Mouse (Mus musculus) embryonic facial prominence, embryonic 10.5 days (tissue): ENCODE measurements around the gene Madd. TPM values are rescaled to one million over a fixed set of nuclear protein-coding genes. Genes with fewer than 3 reads are reported as not detected.

Source experiments
- DNase-seq: peaks from one replicate; pipeline ENCODE4 v3.0.0-alpha.2; 2017; ENCODE audit warnings: low spot score
- H3K27ac ChIP-seq: fragments of 300-500 bp; sonication (generic); replicated peaks from 2 replicates; pipeline ENCODE4 v1.5.1; 2016; ENCODE audit warnings: mild to moderate bottlenecking
- H3K27me3 ChIP-seq: fragments of 300-500 bp; sonication (generic); replicated peaks from 2 replicates; pipeline ENCODE4 v1.6.1; 2016; ENCODE audit warnings: low read depth, mild to moderate bottlenecking; ENCODE audit not compliant: poor library complexity, severe bottlenecking
- H3K36me3 ChIP-seq: fragments of 300-500 bp; sonication (generic); replicated peaks from 2 replicates; pipeline ENCODE4 v1.6.1; 2016; ENCODE audit warnings: mild to moderate bottlenecking, moderate library complexity
- H3K4me1 ChIP-seq: fragments of 300-500 bp; sonication (generic); 2 replicates; pipeline ENCODE4 v1.6.1; 2016
- H3K4me3 ChIP-seq: fragments of 300-500 bp; sonication (generic); 2 replicates; pipeline ENCODE4 v1.5.1; 2016; ENCODE audit warnings: mild to moderate bottlenecking, moderate library complexity
- H3K9me3 ChIP-seq: fragments of 300-500 bp; sonication (generic); 2 replicates; pipeline ENCODE4 v1.6.1; 2016; ENCODE audit warnings: mild to moderate bottlenecking
- WGBS: fragments of 180-500 bp; shearing (Covaris S2); methylation state at CpG from one replicate; pipeline ENCODE4 v1.1.7; 2016; 5-methylcytosine and 5-hydroxymethylcytosine counted together
- polyA plus RNA-seq: library from polyadenylated mRNA; unstranded; fragments of >200 nt; fragmentation: Nextera tagmentation; extraction: Ambion mirVana; gene quantifications from 2 replicates; pipeline ENCODE4 v1.2.1, GENCODE M21; 2016

Gene Madd
- polyA plus RNA-seq, 1 experiment from 2014 or later: 12.1 TPM

DNA sequence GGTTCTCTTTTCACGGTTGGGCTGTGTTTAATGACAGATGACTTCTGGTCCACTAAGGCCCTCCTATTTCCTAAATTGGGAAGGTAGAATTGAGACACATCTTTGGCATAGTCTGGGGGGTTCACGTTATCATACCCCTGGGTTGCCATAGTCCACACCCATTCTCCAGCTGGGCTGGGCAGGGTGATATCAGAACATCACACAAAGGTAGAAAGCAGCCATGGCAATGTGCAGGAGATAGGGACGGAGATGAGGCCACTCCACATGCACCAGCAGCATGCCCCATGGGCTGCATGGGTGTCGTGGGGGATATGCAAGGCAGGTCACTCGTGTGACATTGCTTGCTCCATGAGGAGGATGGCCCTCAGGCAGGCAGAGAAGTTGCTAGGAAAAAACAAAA lies 20.1 kb downstream of the Madd start:
- 85% methylated on average over 5 of the region's 5 CpGs for WGBS

DNA sequence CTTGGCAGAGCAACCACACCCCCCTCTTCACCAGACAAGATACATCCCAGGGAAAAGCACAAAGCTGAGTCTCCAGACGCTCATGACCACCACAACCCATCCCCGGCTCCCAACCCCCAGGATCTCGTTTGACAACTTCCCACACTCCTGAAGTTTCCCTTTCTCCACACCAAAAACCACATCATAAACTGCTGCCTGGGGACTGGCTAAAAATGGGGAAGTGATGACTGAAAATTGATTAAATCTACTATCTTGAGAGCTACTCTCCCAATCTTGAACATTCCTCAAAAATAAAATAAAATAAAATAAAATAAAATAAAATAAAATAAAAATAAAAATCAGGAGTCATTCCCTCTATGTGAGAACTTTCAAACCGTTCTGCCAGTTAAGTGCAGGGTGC lies 20.7 kb downstream of the Madd start:
- Histone ChIP-seq H3K27me3 (no peaks in the 10 kb centered on the region), H3K27ac (no peak overlapping the region), H3K4me3 (no peak overlapping the region), H3K9me3 (no peaks in the 10 kb centered on the region), H3K4me1 (no peaks in the 10 kb centered on the region), H3K36me3 (peaks cover 70% of the 10 kb centered on the region)
- WGBS: 82% methylated on average over 4 of the region's 4 CpGs
- DNase-seq: no peak

More for the DNA sequence above, 20.1 kb downstream of the Madd start:
- Histone ChIP-seq H3K4me3 (no peak overlapping the region), H3K9me3 (no peaks in the 10 kb centered on the region), H3K27ac (no peak overlapping the region), H3K27me3 (no peaks in the 10 kb centered on the region), H3K36me3 (peaks cover 68% of the 10 kb centered on the region), H3K4me1 (no peaks in the 10 kb centered on the region)
- DNase-seq: no peak

DNA sequence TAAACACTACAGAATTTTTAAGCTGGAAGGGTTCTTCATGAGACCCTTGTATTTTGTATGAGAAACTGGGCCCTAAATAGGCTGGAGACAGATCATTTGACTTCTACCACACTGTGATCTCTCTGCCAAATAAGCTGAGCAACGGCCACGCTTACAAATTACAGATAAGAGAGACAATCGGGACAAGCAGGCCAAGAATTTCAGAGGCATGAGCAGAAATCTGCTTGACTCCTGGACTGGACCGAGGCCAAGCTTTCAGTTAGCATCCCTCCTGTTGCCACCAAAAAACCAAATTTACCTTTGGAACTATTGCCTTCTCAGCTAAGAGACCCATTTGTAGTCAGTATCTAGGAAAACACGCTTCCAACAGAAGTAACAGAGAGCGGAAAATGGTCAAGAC lies 23.0 kb downstream of the Madd start:
- Histone ChIP-seq H3K4me3 (no peak overlapping the region), H3K36me3 (peaks cover 71% of the 10 kb centered on the region), H3K27me3 (no peaks in the 10 kb centered on the region), H3K27ac (no peak overlapping the region), H3K4me1 (no peaks in the 10 kb centered on the region), H3K9me3 (no peaks in the 10 kb centered on the region)
- no peak for DNase-seq
- 90% methylated on average over 6 of the region's 6 CpGs for WGBS

DNA sequence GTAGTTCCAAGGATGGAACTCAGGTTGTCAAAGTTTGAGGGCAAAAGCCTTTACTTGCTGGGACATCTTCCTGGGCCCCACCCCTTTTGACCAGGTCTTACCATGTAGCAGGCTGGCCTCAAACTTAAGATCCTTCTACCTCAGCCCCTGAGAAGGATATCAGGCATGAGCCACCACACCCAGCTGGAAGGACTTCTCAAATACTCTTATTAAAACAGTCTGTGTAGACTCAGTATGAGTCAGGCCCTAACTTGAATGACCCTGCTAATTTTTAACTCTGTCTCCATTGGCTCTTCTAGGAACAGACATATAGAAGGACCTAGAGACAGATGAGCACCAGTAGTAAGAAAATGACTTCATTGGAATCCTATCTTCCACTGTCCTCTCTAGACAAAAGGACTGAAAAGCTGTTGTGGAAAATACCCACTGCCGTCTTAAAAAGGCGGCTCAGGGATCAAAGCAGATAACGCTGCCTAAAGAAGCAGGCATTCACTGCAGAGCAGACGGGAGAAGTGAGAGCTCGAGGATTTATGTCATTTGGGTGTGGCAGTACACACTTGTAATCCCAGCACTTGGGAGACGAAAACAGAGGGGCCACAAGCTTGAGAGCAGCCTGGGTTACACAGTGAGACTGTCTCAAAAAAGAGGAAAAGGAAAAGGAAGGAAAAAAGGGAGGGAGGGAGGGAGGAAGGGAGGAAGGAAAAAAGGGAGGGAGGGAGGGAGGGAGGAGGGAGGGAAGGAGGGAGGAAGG lies 26.5 kb downstream of the Madd start:
- no peak overlapping the region for H3K4me3 ChIP-seq
- DNase-seq: no peak
- no peaks in the 10 kb centered on the region for H3K9me3 ChIP-seq
- no peaks in the 10 kb centered on the region for H3K27me3 ChIP-seq
- H3K36me3 ChIP-seq: peaks cover 66% of the 10 kb centered on the region
- H3K4me1 ChIP-seq: no peaks in the 10 kb centered on the region
- H3K27ac ChIP-seq: no peak overlapping the region
- WGBS: 55% methylated on average over 6 of the region's 6 CpGs

DNA sequence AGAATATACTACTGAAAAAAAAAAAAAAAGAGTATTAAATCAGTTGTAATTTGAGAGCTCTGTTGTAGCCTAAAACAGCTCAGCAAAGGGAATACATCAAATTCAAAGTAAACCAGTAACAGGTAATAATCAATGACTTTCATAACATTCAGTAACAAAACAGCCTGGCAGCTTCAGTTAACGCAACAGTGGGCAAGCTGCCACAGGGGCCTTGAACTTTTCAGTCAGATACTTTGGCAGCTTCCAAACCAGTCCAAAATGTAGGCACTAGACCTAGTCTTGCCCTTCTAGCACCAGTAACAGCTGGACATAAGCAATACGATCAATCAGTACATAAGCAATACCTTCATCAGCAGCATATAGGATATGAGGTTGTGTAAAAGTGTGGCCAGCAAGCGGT lies 29.5 kb downstream of the Madd start:
- H3K27ac ChIP-seq: no peak overlapping the region
- 94% methylated on average over 3 of the region's 3 CpGs for whole genome bisulfite sequencing
- no peaks in the 10 kb centered on the region for H3K27me3 ChIP-seq
- no peaks in the 10 kb centered on the region for H3K9me3 ChIP-seq
- H3K4me3 ChIP-seq: no peak overlapping the region
- no peak for DNase-seq
- H3K4me1 ChIP-seq: no peaks in the 10 kb centered on the region
- H3K36me3 ChIP-seq: peaks cover 58% of the 10 kb centered on the region

DNA sequence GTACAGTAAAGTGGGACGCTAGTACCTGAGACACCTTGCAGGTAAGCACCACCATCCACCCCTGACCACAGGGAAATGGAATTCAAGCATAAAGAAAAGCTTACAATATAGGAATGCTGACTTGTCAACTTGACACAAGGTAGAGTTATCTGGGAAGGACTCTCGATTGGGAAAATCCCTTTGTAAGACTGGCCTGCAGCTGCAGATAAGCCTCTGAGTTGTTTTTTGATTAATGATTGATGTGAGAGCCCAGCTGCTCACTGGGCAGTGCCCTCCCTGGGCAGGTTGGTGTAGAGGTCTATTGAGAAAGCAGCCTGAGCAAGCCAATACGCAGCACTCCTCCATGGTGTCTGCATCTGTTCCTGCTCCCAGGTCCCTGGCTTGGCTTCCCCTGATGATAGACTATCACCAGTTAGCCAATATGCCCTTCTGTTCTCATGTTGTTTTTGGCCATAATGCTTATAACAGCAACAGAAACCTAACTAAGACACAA lies 30.7 kb downstream of the Madd start:
- Histone ChIP-seq H3K4me1 (no peaks in the 10 kb centered on the region), H3K9me3 (no peaks in the 10 kb centered on the region), H3K4me3 (no peak overlapping the region), H3K36me3 (peaks cover 53% of the 10 kb centered on the region), H3K27me3 (no peaks in the 10 kb centered on the region), H3K27ac (no peak overlapping the region)
- 90% methylated on average over 3 of the region's 3 CpGs for WGBS
- no peak for DNase-seq

DNA sequence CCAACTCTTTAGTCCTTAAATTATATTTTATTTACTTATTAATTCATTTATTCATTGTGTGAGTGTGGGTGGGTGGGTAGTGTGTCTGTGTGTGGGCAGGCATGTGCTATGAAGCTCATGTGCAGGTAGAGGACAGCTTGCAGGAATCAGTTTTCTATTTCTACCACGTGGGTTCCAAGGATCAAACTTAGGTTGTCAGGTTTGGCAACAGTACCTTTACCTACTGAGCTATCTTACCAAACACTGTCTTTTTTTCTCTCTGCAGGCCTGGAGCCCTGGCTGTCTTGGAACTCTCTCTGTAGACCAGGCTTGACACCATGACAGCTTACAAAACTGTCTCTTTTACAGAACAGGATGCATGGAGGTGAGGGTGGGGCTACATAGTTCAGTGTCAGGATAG lies 32.3 kb downstream of the Madd start:
- Histone ChIP-seq H3K27ac (no peak overlapping the region), H3K4me3 (no peak overlapping the region), H3K9me3 (no peaks in the 10 kb centered on the region), H3K4me1 (no peaks in the 10 kb centered on the region), H3K36me3 (peaks cover 43% of the 10 kb centered on the region), H3K27me3 (no peaks in the 10 kb centered on the region)
- 70% methylated on average over 1 of the region's 1 CpGs for WGBS
- no peak for DNase-seq

GRCm38 (mm10) chr2:91148101-91148500 lies 35.5 kb downstream of the Madd start:
- H3K4me1 ChIP-seq: no peaks in the 10 kb centered on the region
- H3K36me3 ChIP-seq: peaks cover 38% of the 10 kb centered on the region

GRCm38 (mm10) chr2:91143401-91143800 lies 40.2 kb downstream of the Madd start:
- no peak for DNase-seq
- H3K4me1 ChIP-seq: 0 out of 2 replicates have a peak, but pooled peaks cover 3% of the 10 kb centered on the region
- WGBS: 95% methylated on average over 11 of the region's 11 CpGs
- peaks cover 53% of the 10 kb centered on the region for H3K36me3 ChIP-seq
- H3K4me3 ChIP-seq: no peak overlapping the region
- no peaks in the 10 kb centered on the region for H3K9me3 ChIP-seq
- H3K27me3 ChIP-seq: no peaks in the 10 kb centered on the region
- no peak overlapping the region for H3K27ac ChIP-seq

More at GRCm38 (mm10) chr2:91148101-91148500, 35.5 kb downstream of the Madd start:
- no peak overlapping the region for H3K27ac ChIP-seq
- H3K9me3 ChIP-seq: no peaks in the 10 kb centered on the region
- H3K4me3 ChIP-seq: no peak overlapping the region
- no peaks in the 10 kb centered on the region for H3K27me3 ChIP-seq
- DNase-seq: no peak

DNA sequence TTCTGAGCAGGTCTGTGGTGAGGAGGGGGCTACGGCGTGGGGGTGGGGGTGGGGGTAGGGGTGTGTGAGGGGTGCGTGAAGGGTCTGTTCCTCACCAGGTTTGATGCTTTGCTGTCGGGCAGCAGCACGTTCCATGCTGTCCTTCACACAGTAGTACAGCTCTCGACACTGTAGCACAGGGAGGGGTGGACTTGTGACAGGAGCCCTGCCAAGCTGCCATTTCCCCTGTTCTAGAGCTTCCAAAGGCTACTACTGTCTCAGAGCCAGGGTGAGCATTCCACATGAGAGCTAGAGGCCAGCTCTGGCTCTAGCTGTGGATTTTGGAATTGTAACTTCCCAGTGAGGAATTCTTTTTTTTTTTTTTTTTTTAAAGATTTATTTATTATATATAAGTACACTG lies 40.7 kb downstream of the Madd start:
- Histone ChIP-seq H3K4me3 (no peak overlapping the region), H3K36me3 (peaks cover 58% of the 10 kb centered on the region), H3K9me3 (no peaks in the 10 kb centered on the region), H3K27ac (no peak overlapping the region), H3K4me1 (0 out of 2 replicates have a peak, but pooled peaks cover 3% of the 10 kb centered on the region), H3K27me3 (no peaks in the 10 kb centered on the region)
- 90% methylated on average over 6 of the region's 6 CpGs for WGBS
- no peak for DNase-seq

- H3K27me3 ChIP-seq: no peaks in the 10 kb centered on the region
- DNase-seq: no peak
- 61% methylated on average over 8 of the region's 8 CpGs for WGBS
- H3K4me1 ChIP-seq: 0 out of 2 replicates have a peak, but pooled peaks cover 3% of the 10 kb centered on the region
- 0 out of 2 replicates have a peak overlapping the region, but pooled peaks have one; percentile 6 for H3K27ac ChIP-seq
- no peaks in the 10 kb centered on the region for H3K9me3 ChIP-seq
- no peak overlapping the region for H3K4me3 ChIP-seq
- peaks cover 58% of the 10 kb centered on the region for H3K36me3 ChIP-seq
Measured at GRCm38 (mm10) chr2:91139764-91140163, 43.9 kb downstream of the Madd start.

GRCm38 (mm10) chr2:91139311-91139710 lies 44.3 kb downstream of the Madd start:
- peaks cover 55% of the 10 kb centered on the region for H3K36me3 ChIP-seq
- 0 out of 2 replicates have a peak overlapping the region, but pooled peaks have one; percentile 6 for H3K27ac ChIP-seq
- no peak for DNase-seq
- 74% methylated on average over 5 of the region's 5 CpGs for WGBS
- no peaks in the 10 kb centered on the region for H3K27me3 ChIP-seq
- no peak overlapping the region for H3K4me3 ChIP-seq
- 0 out of 2 replicates have a peak, but pooled peaks cover 3% of the 10 kb centered on the region for H3K4me1 ChIP-seq
- H3K9me3 ChIP-seq: no peaks in the 10 kb centered on the region

DNA sequence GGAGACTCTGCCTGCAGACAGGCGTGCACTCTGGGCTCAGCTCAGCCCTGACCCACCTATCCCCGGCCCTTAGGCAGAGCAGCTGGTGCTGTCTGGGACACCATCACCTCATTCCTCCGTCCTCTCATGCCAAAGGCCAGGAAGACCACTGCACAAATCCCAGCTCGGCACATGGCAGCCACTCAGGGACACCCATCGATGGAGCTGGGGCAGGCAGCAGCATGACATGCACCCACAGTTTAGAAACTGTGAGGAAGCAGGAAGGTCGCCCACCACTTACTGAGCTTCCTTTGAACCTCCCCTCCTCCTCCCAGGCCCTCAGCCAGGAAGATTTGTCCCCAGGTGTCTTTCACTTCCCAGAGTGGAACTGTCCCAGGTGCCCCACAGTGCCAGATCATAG lies 46.2 kb downstream of the Madd start:
- H3K9me3 ChIP-seq: no peaks in the 10 kb centered on the region
- no peak overlapping the region for H3K4me3 ChIP-seq
- H3K4me1 ChIP-seq: 0 out of 2 replicates have a peak, but pooled peaks cover 3% of the 10 kb centered on the region
- peaks cover 42% of the 10 kb centered on the region for H3K36me3 ChIP-seq
- no peak overlapping the region for H3K27ac ChIP-seq
- no peaks in the 10 kb centered on the region for H3K27me3 ChIP-seq
- no peak for DNase-seq
- WGBS: 84% methylated on average over 6 of the region's 6 CpGs
